Mouse (Mus musculus): ENCODE measurements around the gene Gm3298.
"Not testable (repeated sequence)": the region's sequence is repeated elsewhere in the genome, so short reads cannot be mapped to it uniquely, and the experiment has no call there.

The Gm3298 gene

GRCm38 (mm10) chr14:5015591-5015990 is at the start of gene Gm3298:
Gm3298 (plus strand) TSS chr14:5015891.
- not testable (repeated sequence) for DNase-seq

- not testable (repeated sequence) for DNase-seq
These were observed 32.1 kb upstream of the Gm3298 start, which contains the start of gene Gm8297 for GRCm38 (mm10) chr14:4983635-4984034. Gm8297 (plus strand) TSS chr14:4983935.

GRCm38 (mm10) chr14:5050329-5050728 is 34.6 kb downstream of the Gm3298 start, which contains the start of gene 4930555G01Rik:
4930555G01Rik (plus strand) TSS chr14:5050629.
- DNase-seq = not testable (repeated sequence)

All from cerebellum, adult 9-11 months (tissue).